ENCODE assay signal across 7 mouse cellular contexts in the genomic region with DNA sequence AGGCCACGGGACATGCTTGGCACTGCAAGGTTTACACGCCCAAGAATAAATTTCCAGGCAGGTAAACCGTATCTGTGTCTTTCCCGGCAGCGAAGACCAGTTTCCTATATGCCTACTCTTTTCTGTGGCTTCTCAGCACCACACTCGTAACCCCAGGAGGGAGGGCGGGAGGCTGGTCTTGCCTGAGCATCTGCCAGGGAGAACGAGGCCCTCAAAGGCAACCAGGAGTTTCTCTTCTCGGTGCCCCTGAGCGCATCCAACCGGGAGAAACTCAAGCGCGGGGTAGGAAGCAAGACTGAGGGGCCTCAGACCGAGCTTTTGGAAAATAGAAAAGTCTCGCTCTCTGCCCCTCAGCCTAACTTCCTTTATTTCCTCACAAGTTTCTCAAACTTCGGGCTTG. TPM values are rescaled to one million over a fixed set of nuclear protein-coding genes. Genes with fewer than 3 reads are reported as not detected.
DNase-seq lines count a peak whose midpoint lies in the region; ATAC-seq lines count a peak whose summit lies in the region.

No protein-coding gene starts in this region.

- peak overlapping the region; percentile 63 for H3K9ac ChIP-seq in lung, embryonic 15.5 days
- H3K9ac ChIP-seq in hindbrain, embryonic 16.5 days (ENCODE audit: low read depth, low read length) = peak overlapping the region; percentile 73

- peaks cover 9% of the 10 kb centered on the region; the same call in 1 of the 2 replicates for H3K27me3 ChIP-seq in lung, embryonic 15.5 days
- peaks cover 7% of the 10 kb centered on the region for H3K27me3 ChIP-seq in embryonic facial prominence, embryonic 10.5 days (replicated peaks; ENCODE audit: low read depth, poor library complexity, severe bottlenecking)
- peaks cover 3% of the 10 kb centered on the region; the same call in 1 of the 2 replicates for H3K27me3 ChIP-seq in hindbrain, embryonic 16.5 days (replicated peaks; ENCODE audit: control insufficient read depth, insufficient read depth, low read length)

- no peak for DNase-seq in lung, postnatal 4 days
- DNase-seq in ZHBTc4 (ENCODE audit: low read depth, low spot score) = peak; percentile 31
- DNase-seq in embryonic facial prominence, embryonic 10.5 days (ENCODE audit: low spot score) = no peak
- DNase-seq in thymus, postnatal 10 days (ENCODE audit: low spot score in 2 of 2) = peak; percentile 12 to 19

- 1% methylated on average over 16 of the region's 16 CpGs for WGBS in lung, embryonic 15.5 days
- WGBS in embryonic facial prominence, embryonic 10.5 days = 2% methylated on average over 16 of the region's 16 CpGs
- WGBS in hindbrain, embryonic 16.5 days = 6% methylated on average over 16 of the region's 16 CpGs
- 5% methylated on average over 16 of the region's 16 CpGs for WGBS in macrophage (ENCODE audit: missing documents)

- H3K9me3 ChIP-seq in lung, embryonic 15.5 days = no peaks in the 10 kb centered on the region
- H3K9me3 ChIP-seq in embryonic facial prominence, embryonic 10.5 days = no peaks in the 10 kb centered on the region
- no peaks in the 10 kb centered on the region for H3K9me3 ChIP-seq in hindbrain, embryonic 16.5 days (ENCODE audit: control insufficient read depth, low read length)

- H3K79me2 ChIP-seq in macrophage (ENCODE audit: inconsistent target) = peaks cover 54% of the 10 kb centered on the region

- H3K4me2 ChIP-seq in lung, embryonic 15.5 days = peak overlapping the region; percentile 88
- peak overlapping the region; percentile 88 for H3K4me2 ChIP-seq in hindbrain, embryonic 16.5 days (ENCODE audit: low read length)

- H3K36me3 ChIP-seq in lung, embryonic 15.5 days = peaks cover 25% of the 10 kb centered on the region
- H3K36me3 ChIP-seq in embryonic facial prominence, embryonic 10.5 days (replicated peaks) = peaks cover 36% of the 10 kb centered on the region
- peaks cover 3% of the 10 kb centered on the region; the same call in 1 of the 2 replicates for H3K36me3 ChIP-seq in hindbrain, embryonic 16.5 days (ENCODE audit: control insufficient read depth, insufficient read depth, low read length)
- H3K36me3 ChIP-seq in macrophage (ENCODE audit: inconsistent target) = peaks cover 24% of the 10 kb centered on the region; the same call in 1 of the 2 replicates

- ATAC-seq in lung, embryonic 15.5 days (ENCODE audit: borderline replicate concordance, extremely low read depth, low FRiP score, low TSS enrichment) = peak; percentile 19; the same call in 1 of the 2 replicates
- ATAC-seq in hindbrain, embryonic 16.5 days = 0 out of 2 replicates have a peak, but pooled peaks have one; percentile 5

- peaks cover 6% of the 10 kb centered on the region; the same call in 1 of the 2 replicates for H3K4me1 ChIP-seq in lung, embryonic 15.5 days
- peaks cover 10% of the 10 kb centered on the region for H3K4me1 ChIP-seq in embryonic facial prominence, embryonic 10.5 days
- peaks cover 3% of the 10 kb centered on the region; the same call in 1 of the 2 replicates for H3K4me1 ChIP-seq in hindbrain, embryonic 16.5 days (ENCODE audit: control insufficient read depth, insufficient read depth, low read depth, low read length)

- H3K27ac ChIP-seq in lung, embryonic 15.5 days = peak overlapping the region; percentile 74
- H3K27ac ChIP-seq in embryonic facial prominence, embryonic 10.5 days (replicated peaks) = peak overlapping the region; percentile 94
- H3K27ac ChIP-seq in hindbrain, embryonic 16.5 days (ENCODE audit: low read depth, low read length) = peak overlapping the region; percentile 91
- peak overlapping the region; percentile 66 for H3K27ac ChIP-seq in macrophage

- peak overlapping the region; percentile 77 for H3K4me3 ChIP-seq in lung, embryonic 15.5 days
- H3K4me3 ChIP-seq in embryonic facial prominence, embryonic 10.5 days = peak overlapping the region; percentile 96
- peak overlapping the region; percentile 62 for H3K4me3 ChIP-seq in hindbrain, embryonic 16.5 days (ENCODE audit: low read length)
- H3K4me3 ChIP-seq in macrophage (ENCODE audit: inconsistent target) = peak overlapping the region; percentile 96

RNA-seq across cellular contexts. Expression of gene Nsrp1, which starts 0.4 kb away (rescaled TPM):
- polyA plus RNA-seq in lung, embryonic 15.5 days (2015; fragmentation: Nextera tagmentation; extraction: Ambion mirVana) = 52.8 and 53.6 TPM in 2 replicates
- polyA plus RNA-seq in embryonic facial prominence, embryonic 10.5 days (2016; fragmentation: Nextera tagmentation; extraction: Ambion mirVana) = 59.7 and 70.8 TPM in 2 replicates
- polyA plus RNA-seq in hindbrain, embryonic 16.5 days (2015; fragmentation: Nextera tagmentation; extraction: Ambion mirVana) = 37.8 and 50.0 TPM in 2 replicates
- 10 to 100 TPM; 16.0 to 68.3 (median 43.3) TPM for total RNA-seq in macrophage (2018; cell fraction: chromatin; rRNA removed)
- total RNA-seq in macrophage (2018; cell fraction: cytosol; rRNA removed) = 10 to 100 TPM; 12.3 to 25.2 (median 19.1) TPM
- total RNA-seq in macrophage (2018; cell fraction: nucleus; rRNA removed) = 10 to 100 TPM; 10.4 to 40.8 (median 23.3) TPM
- polyA plus RNA-seq in macrophage (2018) = 18.8 to 51.2 TPM (median 21.1 TPM) in 3 replicates

Comparison
In these comparisons a context has a peak if more than half of its experiments do, and no peak if none do; other contexts are left out.
1. DNase-seq: peak in ZHBTc4 (single experiment) and thymus, postnatal 10 days (2 of 2); none in lung, postnatal 4 days (0 of 2) and embryonic facial prominence, embryonic 10.5 days (single experiment).
2. Peak in every context shown above with its lines, with median percentiles within 50 percentile points of each other: H3K27ac ChIP-seq and H3K4me3 ChIP-seq.